Mouse (Mus musculus) cerebellum, adult 11 months (tissue): ENCODE results near the gene Uevld.
A peak's percentile ranks its signal among the peaks of the same experiment; 100 is the strongest.
"Not testable (repeated sequence)": the region's sequence is repeated elsewhere in the genome, so short reads cannot be mapped to it uniquely, and the experiment has no call there.

ENCODE experiments used
- DNase-seq: peaks from one replicate; pipeline ENCODE4 v3.0.0; 2022

Gene Uevld

GRCm38 (mm10) chr7:46964070-46964469, 5.7 kb upstream of the Uevld start:
- no peak for DNase-seq

- DNase-seq: peak; percentile 59
These were observed 4.7 kb upstream of the Uevld start for GRCm38 (mm10) chr7:46962806-46963618.

DNA sequence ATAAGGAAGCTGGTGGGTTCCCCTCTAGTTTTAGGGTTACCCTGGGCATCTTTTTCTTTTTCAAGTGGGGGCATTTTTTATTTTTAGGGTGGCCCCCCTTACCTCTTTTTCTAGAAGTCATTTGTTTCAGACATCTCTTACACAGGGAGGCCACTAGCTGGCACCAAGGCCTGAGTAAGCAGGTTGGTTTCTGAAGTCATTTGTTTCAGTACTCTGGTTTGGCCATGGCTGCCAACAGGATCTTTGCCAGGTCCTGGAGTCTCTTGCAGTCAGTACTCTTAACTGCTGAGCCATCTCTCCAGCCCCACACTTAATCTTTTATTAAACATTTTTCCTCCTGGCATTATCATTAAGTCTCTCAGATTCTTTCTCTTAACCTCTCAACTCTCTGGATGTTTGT, 3.8 kb upstream of the Uevld start:
- no peak for DNase-seq

- DNase-seq: no peak
These were observed 2.7 kb upstream of the Uevld start for GRCm38 (mm10) chr7:46960991-46961390.

- DNase-seq: no peak
These were observed 526 bp upstream of the Uevld start for GRCm38 (mm10) chr7:46958853-46959252.

DNA sequence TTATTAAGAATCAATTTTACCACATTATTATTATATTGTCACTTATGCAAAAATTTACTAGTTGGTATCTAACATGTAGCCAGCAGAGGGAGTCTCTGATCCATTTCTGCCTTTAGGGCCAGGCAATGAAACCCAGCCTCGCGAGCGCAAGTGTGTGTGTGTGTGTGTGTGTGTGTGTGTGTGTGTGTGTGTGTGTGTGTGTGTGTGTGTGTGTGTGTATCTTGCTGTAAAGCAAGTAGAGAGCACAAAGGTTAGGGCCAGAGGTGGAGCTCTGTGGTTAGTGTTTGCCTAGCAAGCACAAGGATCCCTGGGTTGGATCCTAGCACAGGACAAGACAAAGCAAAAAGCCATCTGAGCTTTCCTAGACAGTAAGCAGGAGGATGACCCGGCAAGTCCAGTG, 22.5 kb downstream of the Uevld start:
- no peak for DNase-seq

DNA sequence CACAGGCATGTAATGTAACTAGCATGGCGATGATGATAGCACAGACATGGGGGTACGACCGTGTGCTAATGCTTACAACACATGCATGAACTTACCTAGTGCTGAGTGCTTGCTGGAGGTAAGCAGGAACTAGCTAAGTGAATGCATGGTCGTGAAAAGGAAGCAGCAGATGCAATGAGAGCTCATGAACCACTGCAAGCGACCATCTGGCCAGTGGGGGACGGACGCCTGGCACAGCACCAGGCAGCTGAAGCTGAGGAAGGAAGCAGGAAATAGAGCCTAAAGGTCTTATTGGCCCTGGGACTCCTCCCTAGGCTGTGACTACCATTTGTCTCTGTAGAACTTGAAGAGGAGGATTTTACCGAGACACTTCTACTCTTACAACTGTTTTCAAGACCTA, 23.5 kb downstream of the Uevld start:
- DNase-seq: no peak

DNA sequence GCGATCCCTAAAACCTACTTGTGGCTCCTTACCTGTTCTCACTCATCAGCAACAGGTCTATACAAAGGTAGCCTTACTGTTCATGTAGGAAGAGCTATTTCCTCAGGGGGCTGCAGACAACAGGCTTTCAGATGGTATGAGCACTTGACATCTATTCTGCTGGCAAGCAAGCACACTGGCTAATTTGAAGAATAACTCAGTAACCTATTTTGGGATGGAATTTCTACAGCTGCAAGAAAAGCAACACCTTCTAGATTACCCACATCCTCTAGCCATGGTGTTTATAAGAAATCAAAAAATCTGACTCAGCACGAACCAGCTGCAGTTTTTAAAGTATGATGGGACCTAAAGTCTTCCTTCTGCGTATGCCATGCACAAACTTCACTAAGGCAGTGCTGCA, 27.0 kb downstream of the Uevld start:
- DNase-seq: no peak

DNA sequence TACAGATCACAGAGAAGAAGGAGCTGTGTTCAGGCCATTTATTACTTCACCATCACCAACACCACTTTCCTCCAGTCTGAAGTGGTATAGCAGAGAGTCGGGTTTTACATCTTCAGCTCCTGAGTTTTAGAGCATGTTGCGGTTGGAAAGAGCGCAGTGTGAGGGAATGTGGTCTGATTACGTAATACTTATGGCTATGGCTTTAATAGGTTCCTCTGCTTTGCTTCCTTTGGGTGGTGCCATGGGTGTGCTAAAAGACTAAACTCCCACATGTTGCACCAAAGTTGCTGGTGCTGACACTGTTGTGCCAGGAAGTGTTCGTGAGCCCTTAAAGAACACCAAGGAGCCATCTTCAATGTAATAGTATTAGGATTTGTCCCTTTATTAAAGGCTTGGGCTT, 30.0 kb downstream of the Uevld start:
- no peak for DNase-seq

DNA sequence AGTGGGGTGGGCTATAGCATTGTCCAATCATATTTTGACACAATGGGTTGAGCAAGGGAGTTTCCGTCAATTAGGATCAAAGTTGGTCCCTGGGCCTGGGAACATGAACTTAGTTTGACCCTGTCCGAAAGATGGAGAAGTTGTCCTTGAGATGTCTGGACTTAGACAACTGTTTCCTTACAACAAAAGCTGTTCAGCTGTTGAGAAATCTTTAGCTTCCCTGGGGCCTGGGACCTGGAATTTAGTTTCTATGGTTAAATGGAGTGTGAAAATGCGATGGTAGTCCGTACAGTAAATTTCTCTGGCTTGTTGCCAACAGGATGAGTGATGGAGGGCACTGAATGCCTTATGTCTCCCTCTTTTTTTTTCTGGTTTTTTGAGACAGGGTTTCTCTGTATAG, 36.3 kb downstream of the Uevld start:
- no peak for DNase-seq

GRCm38 (mm10) chr7:46919551-46920176, 38.7 kb downstream of the Uevld start, which contains the start of gene Tsg101:
Gene Tsg101 (minus strand): TSS chr7:46919969.
- peak; percentile 87 for DNase-seq

GRCm38 (mm10) chr7:46918678-46919371, 39.5 kb downstream of the Uevld start:
- DNase-seq: no peak

GRCm38 (mm10) chr7:46916376-46916775, 42.0 kb downstream of the Uevld start:
- DNase-seq: no peak

DNA sequence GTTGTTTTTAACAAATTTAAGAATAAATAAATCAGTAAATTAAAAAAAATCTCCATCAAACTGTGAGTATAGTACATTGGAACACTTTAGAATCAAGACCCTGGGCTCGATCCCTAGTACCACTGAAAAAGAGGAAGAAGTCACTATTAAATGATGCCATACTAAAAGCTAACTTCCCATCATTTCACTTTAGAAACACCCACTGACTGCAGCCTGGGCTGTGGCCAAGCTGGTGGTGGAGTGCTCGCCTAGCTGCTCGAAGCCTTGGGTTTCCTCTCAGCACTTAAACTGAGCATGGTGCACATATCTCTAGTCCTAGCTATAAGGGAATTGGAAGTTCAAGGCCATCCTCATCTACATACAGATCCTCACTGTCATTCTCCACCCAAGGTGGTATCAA, 47.1 kb downstream of the Uevld start:
- no peak for DNase-seq

- DNase-seq: no peak
These were observed 59.0 kb downstream of the Uevld start for GRCm38 (mm10) chr7:46899343-46899742.

DNA sequence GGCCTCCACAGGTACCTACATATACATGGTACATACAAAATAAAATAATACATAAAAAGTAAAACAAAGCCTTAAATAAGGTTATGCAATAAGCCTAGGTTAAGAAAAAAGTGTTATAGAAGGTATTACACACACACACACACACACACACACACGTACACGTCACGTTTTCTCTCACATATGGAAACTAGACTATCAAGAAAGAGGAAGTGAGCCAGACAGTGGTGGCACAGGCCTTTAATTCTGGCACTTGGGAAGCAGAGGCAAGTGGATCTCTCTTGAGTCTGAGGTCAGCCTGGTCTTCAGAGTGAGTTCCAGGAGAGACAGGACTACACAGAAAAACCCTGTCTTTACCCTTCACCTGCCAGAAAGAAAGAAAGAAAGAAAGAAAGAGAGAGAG, 62.8 kb downstream of the Uevld start:
- no peak for DNase-seq

GRCm38 (mm10) chr7:46883304-46883703, 75.0 kb downstream of the Uevld start:
- no peak for DNase-seq

DNA sequence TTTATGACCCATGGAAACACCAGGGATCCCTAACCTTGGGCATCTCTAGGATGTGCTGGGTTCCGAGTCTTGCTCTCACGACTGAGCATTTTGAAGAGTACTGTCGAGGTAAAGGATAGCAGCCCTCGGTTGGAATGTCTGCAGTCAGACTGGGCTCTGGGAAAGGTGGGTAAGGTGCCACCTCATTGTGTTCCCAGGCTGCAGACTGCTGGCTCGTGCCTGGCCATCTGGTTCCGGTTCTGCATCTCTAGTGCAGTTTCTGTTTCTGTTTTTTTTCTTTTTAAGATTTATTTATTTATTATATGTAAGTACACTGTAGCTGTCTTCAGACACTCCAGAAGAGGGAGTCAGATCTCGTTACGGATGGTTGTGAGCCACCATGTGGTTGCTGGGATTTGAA, 76.4 kb downstream of the Uevld start:
- DNase-seq: not testable (repeated sequence)

DNA sequence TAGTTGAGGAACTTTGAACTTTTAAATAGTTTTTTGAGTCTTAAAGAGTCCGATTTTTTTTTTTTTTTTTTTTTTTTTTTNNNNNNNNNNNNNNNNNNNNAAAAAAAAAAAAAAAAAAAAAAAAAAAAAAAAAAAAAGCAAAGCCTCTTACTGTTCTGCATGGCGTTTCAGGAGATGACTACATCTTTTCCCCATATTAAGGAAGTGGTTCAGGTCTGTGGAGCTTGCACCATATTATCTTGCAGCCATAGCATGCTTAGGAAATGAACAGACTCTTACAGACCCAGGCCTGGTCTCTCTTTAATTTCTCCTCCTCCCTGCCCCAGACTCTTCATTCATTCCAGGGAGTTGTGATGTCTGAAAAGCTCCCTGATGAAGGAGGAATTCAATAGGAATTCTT, 77.3 kb downstream of the Uevld start:
- DNase-seq: no peak

DNA sequence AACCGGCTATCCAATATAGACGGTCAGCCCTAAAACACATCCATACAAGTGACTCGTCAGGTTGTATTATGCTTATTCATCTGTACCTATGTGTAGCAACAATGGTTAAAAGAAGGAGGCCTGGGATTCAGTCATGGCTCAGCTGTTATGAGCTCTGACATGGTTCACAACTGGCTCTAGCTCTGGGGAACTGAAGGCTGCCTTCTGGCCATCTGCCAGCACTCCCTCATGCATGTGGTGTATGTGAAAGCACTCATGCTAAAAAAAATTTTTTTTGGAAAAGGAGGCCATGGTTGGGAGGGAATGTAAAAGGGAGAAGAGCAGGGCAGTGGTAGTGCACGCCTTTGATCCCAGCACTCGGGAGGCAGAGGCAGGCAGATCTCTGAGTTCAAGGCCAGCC, 78.5 kb downstream of the Uevld start:
- no peak for DNase-seq

- no peak for DNase-seq
These were observed 81.1 kb downstream of the Uevld start for GRCm38 (mm10) chr7:46877255-46877654.

DNA sequence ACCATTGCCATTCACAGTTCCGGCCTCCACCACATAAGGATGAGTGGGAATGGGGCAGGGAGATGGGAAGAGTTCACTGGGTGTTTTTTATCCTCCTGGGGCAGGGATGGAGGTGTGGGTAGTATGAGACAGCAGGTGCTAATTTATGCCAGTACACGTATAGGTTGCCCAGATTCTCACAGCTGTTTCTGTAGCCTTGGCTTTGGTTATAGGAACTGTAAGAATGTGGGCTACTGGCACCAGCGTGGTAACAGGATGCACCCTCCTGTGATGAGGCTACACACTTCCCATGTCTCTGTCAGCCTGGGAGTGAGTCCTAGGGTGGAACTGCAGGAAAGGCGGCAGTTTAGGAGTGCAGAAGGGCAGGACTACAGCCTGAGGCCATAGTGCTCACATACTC, 81.5 kb downstream of the Uevld start:
- no peak for DNase-seq
